Comparison of ENCODE assay signal across 8 mouse cellular contexts in the genomic region with DNA sequence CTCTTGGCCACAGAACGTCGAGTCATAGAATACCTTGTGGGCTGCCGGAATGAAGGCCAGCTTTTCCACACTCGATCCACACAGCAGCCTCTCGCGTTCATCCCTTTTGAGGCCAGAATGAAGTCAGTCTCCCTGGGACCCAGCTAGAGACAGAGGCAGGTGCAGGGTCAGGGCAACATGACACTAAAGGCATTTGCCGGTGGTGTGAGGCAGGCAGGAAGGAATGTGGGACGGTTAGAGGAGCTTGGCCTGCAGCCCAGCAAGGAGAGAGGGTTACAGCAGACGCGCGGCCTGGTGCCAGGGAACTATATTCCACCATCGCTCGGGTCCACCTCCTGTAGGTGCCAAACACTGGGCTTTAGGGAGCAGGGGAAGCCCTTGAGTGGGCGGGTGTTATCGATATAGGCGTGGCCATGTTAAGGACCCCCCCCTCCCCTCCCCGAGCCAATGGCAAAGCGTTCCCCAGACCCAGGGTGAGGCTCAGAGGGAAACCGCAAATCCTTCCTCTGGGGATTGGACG. TPM values are rescaled to one million over a fixed set of nuclear protein-coding genes. Genes with fewer than 3 reads are reported as not detected.
DNase-seq lines count a peak whose midpoint lies in the region; ATAC-seq lines count a peak whose summit lies in the region.

No protein-coding gene starts in this region.

- H3K9me3 ChIP-seq in midbrain, embryonic 10.5 days (replicated peaks), result no peaks in the 10 kb centered on the region
- no peaks in the 10 kb centered on the region for H3K9me3 ChIP-seq in midbrain, embryonic 15.5 days
- H3K9me3 ChIP-seq in heart, embryonic 13.5 days, result no peaks in the 10 kb centered on the region
- no peaks in the 10 kb centered on the region for H3K9me3 ChIP-seq in neural tube, embryonic 11.5 days (ENCODE audit: control insufficient read depth, low read length)

- H3K4me1 ChIP-seq in midbrain, embryonic 10.5 days, result peaks cover 16% of the 10 kb centered on the region
- H3K4me1 ChIP-seq in midbrain, embryonic 15.5 days, result peaks cover 5% of the 10 kb centered on the region; the same call in 1 of the 2 replicates
- peaks cover 15% of the 10 kb centered on the region for H3K4me1 ChIP-seq in heart, embryonic 13.5 days
- H3K4me1 ChIP-seq in neural tube, embryonic 11.5 days (ENCODE audit: control insufficient read depth, insufficient read depth, low read length), result no peaks in the 10 kb centered on the region

- 22% methylated on average over 20 of the region's 20 CpGs for WGBS in midbrain, embryonic 10.5 days
- 19% methylated on average over 20 of the region's 20 CpGs for WGBS in midbrain, embryonic 15.5 days
- 9% methylated on average over 20 of the region's 20 CpGs for WGBS in heart, embryonic 13.5 days
- WGBS in neural tube, embryonic 11.5 days, result 16% methylated on average over 19 of the region's 20 CpGs

- no peak for ATAC-seq in midbrain, embryonic 15.5 days (replicated peaks)
- peak; percentile 67; the same call in 1 of the 2 replicates for ATAC-seq in heart, embryonic 13.5 days (ENCODE audit: extremely low read depth, insufficient number of reproducible peaks, low FRiP score, low TSS enrichment)
- ATAC-seq in neural tube, embryonic 11.5 days (ENCODE audit: insufficient read depth, low FRiP score, low TSS enrichment), result no peak
- no peak for ATAC-seq in monocyte, adult 5-6 weeks (replicated peaks; ENCODE audit: insufficient number of reproducible peaks, low FRiP score, low TSS enrichment, poor library complexity, severe bottlenecking)

- peaks cover 19% of the 10 kb centered on the region for H3K27me3 ChIP-seq in midbrain, embryonic 10.5 days (ENCODE audit: low read depth, poor library complexity, severe bottlenecking)
- no peaks in the 10 kb centered on the region for H3K27me3 ChIP-seq in midbrain, embryonic 15.5 days (replicated peaks)
- H3K27me3 ChIP-seq in heart, embryonic 13.5 days (replicated peaks), result peaks cover 11% of the 10 kb centered on the region
- no peaks in the 10 kb centered on the region for H3K27me3 ChIP-seq in neural tube, embryonic 11.5 days (ENCODE audit: control insufficient read depth, insufficient read depth, low read length)

- no peaks in the 10 kb centered on the region for H3K36me3 ChIP-seq in midbrain, embryonic 10.5 days
- H3K36me3 ChIP-seq in midbrain, embryonic 15.5 days (replicated peaks), result no peaks in the 10 kb centered on the region
- no peaks in the 10 kb centered on the region for H3K36me3 ChIP-seq in heart, embryonic 13.5 days
- H3K36me3 ChIP-seq in neural tube, embryonic 11.5 days (ENCODE audit: control insufficient read depth, insufficient read depth, low read length), result no peaks in the 10 kb centered on the region

- H3K4me3 ChIP-seq in midbrain, embryonic 10.5 days, result peak overlapping the region; percentile 1; the same call in 1 of the 2 replicates
- H3K4me3 ChIP-seq in midbrain, embryonic 15.5 days, result no peak overlapping the region
- H3K4me3 ChIP-seq in heart, embryonic 13.5 days, result no peak overlapping the region
- no peak overlapping the region for H3K4me3 ChIP-seq in neural tube, embryonic 11.5 days (ENCODE audit: low read depth, low read length)

- peak; percentile 13 for DNase-seq in midbrain, embryonic 10.5 days (ENCODE audit: low spot score)
- peak; percentile 30 for DNase-seq in embryo, embryonic 10.5 days (ENCODE audit: low spot score)
- DNase-seq in kidney, postnatal 4 days, result peak; percentile 56 to 69
- peak; percentile 25 for DNase-seq in neural tube, embryonic 11.5 days (ENCODE audit: low spot score)
- no peak for DNase-seq in layer of hippocampus, adult 11-12 months (ENCODE audit: low spot score)

- no peak overlapping the region for H3K4me2 ChIP-seq in midbrain, embryonic 15.5 days
- H3K4me2 ChIP-seq in heart, embryonic 13.5 days, result peak overlapping the region; percentile 39
- 0 out of 2 replicates have a peak overlapping the region, but pooled peaks have one; percentile 5 for H3K4me2 ChIP-seq in neural tube, embryonic 11.5 days (ENCODE audit: low read depth)

- H3K9ac ChIP-seq in midbrain, embryonic 15.5 days, result no peak overlapping the region
- H3K9ac ChIP-seq in heart, embryonic 13.5 days, result 0 out of 2 replicates have a peak overlapping the region, but pooled peaks have one; percentile 34
- H3K9ac ChIP-seq in neural tube, embryonic 11.5 days (ENCODE audit: low read length), result no peak overlapping the region

- H3K27ac ChIP-seq in midbrain, embryonic 10.5 days (replicated peaks), result no peak overlapping the region
- H3K27ac ChIP-seq in midbrain, embryonic 15.5 days, result no peak overlapping the region
- H3K27ac ChIP-seq in heart, embryonic 13.5 days (replicated peaks), result peak overlapping the region; percentile 67
- H3K27ac ChIP-seq in neural tube, embryonic 11.5 days (ENCODE audit: low read depth, low read length), result no peak overlapping the region

RNA-seq across cellular contexts. Expression of gene Izumo2, which starts 11.3 kb away (rescaled TPM):
- not detected in 2 replicates for polyA plus RNA-seq in midbrain, embryonic 10.5 days (2016; fragmentation: Nextera tagmentation; extraction: Ambion mirVana)
- not detected in 2 replicates for polyA plus RNA-seq in midbrain, embryonic 15.5 days (2015; fragmentation: Nextera tagmentation; extraction: Ambion mirVana)
- not detected in 2 replicates for polyA plus RNA-seq in heart, embryonic 13.5 days (2015; fragmentation: Nextera tagmentation; extraction: Ambion mirVana)
- polyA plus RNA-seq in neural tube, embryonic 11.5 days (2014; fragmentation: Nextera tagmentation; extraction: Ambion mirVana), result not detected in 2 replicates
- not detected in 3 replicates for total RNA-seq in monocyte, adult 5-6 weeks (2017)

RNA-seq across cellular contexts. Expression of gene Myh14, which starts 26.6 kb away (rescaled TPM):
- 1.0 and 1.1 TPM in 2 replicates for polyA plus RNA-seq in midbrain, embryonic 10.5 days (2016; fragmentation: Nextera tagmentation; extraction: Ambion mirVana)
- polyA plus RNA-seq in midbrain, embryonic 15.5 days (2015; fragmentation: Nextera tagmentation; extraction: Ambion mirVana), result 2.3 and 2.9 TPM in 2 replicates
- polyA plus RNA-seq in heart, embryonic 13.5 days (2015; fragmentation: Nextera tagmentation; extraction: Ambion mirVana), result 0.59 and 0.99 TPM in 2 replicates
- polyA plus RNA-seq in neural tube, embryonic 11.5 days (2014; fragmentation: Nextera tagmentation; extraction: Ambion mirVana), result 2.2 and 2.5 TPM in 2 replicates
- not detected in 3 replicates for total RNA-seq in monocyte, adult 5-6 weeks (2017)

RNA-seq across cellular contexts. Expression of gene Vrk3, which starts 51.0 kb away (rescaled TPM):
- 44.7 and 49.5 TPM in 2 replicates for polyA plus RNA-seq in midbrain, embryonic 10.5 days (2016; fragmentation: Nextera tagmentation; extraction: Ambion mirVana)
- polyA plus RNA-seq in midbrain, embryonic 15.5 days (2015; fragmentation: Nextera tagmentation; extraction: Ambion mirVana), result 28.4 and 29.7 TPM in 2 replicates
- polyA plus RNA-seq in heart, embryonic 13.5 days (2015; fragmentation: Nextera tagmentation; extraction: Ambion mirVana), result 30.7 and 34.7 TPM in 2 replicates
- polyA plus RNA-seq in neural tube, embryonic 11.5 days (2014; fragmentation: Nextera tagmentation; extraction: Ambion mirVana), result 37.5 and 41.2 TPM in 2 replicates
- 33.2 to 49.0 TPM (median 42.5 TPM) in 3 replicates for total RNA-seq in monocyte, adult 5-6 weeks (2017)

RNA-seq across cellular contexts. Expression of gene Zfp473, which starts 53.6 kb away (rescaled TPM):
- polyA plus RNA-seq in midbrain, embryonic 10.5 days (2016; fragmentation: Nextera tagmentation; extraction: Ambion mirVana), result 3.2 and 3.6 TPM in 2 replicates
- polyA plus RNA-seq in midbrain, embryonic 15.5 days (2015; fragmentation: Nextera tagmentation; extraction: Ambion mirVana), result 1.4 and 1.5 TPM in 2 replicates
- 0.55 and 0.62 TPM in 2 replicates for polyA plus RNA-seq in heart, embryonic 13.5 days (2015; fragmentation: Nextera tagmentation; extraction: Ambion mirVana)
- polyA plus RNA-seq in neural tube, embryonic 11.5 days (2014; fragmentation: Nextera tagmentation; extraction: Ambion mirVana), result 2.9 and 3.2 TPM in 2 replicates
- 0.75 to 2.0 TPM (median 1.0 TPM) in 3 replicates for total RNA-seq in monocyte, adult 5-6 weeks (2017)
